Mouse (Mus musculus): ENCODE results near the gene Gtf2ird2.

Gene Gtf2ird2

DNA sequence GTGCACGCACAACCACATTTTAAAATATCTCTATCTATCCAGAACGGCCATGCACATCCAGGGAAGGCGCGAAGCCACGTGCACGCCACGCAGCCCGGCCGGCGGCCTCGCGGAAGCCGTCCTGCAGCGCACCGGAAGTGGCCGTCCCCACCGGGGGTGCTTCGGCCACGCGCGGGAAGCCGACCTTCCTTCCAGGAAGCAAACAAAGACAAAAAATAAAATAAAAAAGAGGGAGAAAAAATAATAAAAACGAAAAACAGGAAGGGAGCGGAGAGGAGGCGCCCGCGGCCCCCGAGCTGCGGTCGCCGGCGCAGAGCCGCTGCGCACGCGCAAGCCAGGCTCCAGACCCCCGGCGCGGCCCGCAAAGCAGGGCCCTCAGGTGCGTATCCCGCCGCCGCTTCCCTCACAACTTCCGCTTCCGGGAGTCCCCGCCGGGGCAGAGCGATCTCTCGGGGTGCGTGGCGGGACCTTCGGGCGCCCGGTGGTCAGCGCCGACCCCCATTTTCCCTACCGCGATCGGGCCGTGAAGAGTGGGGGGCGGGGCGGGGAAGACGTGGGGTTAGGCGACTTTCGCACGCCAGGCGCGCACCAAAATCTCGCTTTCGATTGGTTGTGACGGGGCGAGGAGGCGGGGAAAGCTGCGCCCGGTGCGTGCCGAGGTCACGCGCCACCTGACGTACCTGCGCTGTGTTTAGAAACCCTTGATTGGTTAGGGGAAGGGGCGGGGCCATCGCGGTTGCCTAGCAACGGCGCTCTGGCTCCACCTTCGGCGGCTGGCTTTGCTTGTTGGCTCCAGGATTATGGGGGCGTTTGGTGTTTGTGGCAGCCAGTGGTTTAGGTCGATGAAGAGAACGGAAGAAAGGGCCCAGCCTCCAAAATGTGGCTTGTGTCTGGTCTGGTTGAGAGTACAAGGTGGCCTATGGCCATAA lies at the start of gene Gtf2ird2:
Gene Gtf2ird2 (plus strand): TSS at position 140 of the 929 bp plus-strand sequence.
- peak; percentile 99 for DNase-seq

DNA sequence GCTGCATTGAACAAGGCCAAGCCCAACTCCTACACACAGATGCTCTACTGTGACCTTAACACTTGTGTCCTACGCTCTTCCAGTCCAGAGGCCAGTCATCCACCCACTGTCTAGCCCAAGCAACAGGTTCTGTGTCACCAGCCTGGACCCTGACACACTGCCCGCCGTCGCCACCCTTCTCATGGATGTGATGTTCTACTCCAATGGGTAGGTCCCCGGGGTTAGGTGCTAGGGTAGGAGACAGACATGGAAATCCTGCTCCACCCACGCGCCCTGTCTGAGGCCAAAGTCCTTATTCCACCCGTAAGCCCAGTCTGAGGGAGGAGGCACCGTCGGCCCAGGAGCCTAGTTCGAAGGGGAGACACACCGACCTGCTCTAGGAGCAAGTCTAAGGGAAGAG lies 47.8 kb upstream of the Gtf2ird2 start:
- DNase-seq, result no peak

DNA sequence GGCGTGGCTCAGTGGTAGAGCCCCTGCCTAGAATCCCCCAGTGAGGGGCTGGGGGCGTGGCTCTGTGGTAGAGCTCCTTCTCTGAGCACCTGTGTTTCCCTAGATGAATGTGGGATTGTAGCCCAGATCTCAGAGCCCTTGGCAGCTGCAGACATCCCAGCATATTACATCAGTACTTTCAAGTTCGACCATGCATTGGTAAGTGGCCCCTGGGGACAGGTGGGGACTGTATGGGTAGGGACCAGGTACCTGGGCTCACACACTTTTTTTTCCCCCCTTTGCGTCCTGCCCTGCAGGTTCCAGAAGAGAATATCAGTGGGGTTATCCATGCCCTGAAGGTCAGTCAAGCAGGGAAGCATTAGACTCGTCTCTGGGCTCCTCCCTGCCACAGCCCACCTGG lies 45.9 kb upstream of the Gtf2ird2 start:
- DNase-seq, result no peak

DNA sequence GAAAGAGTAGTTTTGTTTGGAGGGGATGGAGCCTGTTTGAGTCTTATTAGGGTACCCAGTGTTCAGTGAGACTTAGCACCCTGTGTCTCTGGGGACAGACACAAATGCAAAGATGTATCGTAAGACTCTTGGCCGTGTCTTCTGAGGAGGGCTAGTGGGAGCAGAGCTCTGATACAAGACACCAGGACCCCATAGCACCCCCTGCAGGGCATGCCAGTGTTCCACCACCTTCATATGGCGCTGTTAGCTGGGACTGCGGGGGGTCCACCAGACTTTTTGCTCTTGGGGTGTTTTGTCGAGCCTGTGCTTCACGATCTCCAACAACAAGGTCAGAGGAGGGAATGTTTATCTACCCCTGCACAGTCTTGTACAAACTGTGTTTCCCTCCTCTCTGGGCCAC lies 44.4 kb upstream of the Gtf2ird2 start:
- DNase-seq, result no peak

DNA sequence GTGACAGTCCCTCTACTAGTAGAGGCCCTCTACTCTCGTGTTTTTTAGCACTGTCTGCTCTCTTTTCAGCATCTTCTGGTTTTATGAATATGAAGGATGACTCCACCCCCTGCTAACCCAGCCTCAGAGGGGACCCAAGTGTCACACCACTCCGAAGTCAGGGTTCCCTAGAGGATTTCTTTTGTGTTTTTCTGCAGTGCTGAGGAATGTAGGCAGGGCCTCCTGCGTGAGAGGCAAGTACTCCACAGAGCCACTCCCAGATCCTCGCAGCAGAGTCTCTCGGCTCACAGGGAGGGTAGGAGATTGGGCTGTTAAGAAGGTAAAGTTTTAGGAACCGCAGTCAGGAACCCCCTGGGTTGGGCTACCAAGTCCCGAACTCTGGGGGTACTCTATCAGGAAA lies 42.6 kb upstream of the Gtf2ird2 start:
- peak; percentile 22 for DNase-seq

DNA sequence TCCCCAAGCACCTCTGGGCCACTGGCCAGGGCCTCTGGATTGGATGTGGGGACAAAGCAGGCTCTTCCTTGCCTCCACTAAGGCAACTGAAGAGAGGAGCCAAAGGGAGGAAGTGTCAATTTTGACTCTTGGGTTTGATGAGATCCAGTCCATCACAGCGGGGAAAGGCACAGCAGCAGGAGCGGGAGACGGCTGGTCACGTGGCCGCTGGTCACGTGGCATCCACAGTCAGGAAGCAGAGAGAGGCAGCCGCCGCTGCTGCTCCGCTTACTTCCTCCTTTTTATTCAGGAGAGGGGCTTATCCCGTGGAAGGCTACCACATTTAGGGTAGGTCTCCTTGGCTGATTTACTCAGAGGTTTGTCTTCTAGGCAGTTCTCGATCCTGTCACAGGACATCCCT lies 41.4 kb upstream of the Gtf2ird2 start:
- DNase-seq, result no peak

DNA sequence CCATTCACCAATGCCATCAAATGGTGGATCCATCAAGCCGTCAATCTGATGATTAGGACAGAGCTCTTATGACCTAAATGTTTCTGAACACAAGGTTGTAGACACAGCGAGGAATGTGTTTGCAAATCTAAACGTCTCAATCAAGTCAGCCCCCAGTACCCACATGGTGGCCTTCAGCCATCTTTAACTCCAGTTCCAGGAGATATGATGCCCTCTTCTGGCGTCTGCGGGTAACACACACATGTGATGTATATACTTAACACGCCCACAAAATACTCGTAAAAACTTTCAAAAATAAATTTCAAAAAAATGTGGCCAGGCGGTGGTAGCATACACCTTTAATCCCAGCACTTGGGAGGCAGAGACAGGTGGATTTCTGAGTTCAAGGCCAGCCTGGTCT lies 38.8 kb upstream of the Gtf2ird2 start:
- no peak for DNase-seq

DNA sequence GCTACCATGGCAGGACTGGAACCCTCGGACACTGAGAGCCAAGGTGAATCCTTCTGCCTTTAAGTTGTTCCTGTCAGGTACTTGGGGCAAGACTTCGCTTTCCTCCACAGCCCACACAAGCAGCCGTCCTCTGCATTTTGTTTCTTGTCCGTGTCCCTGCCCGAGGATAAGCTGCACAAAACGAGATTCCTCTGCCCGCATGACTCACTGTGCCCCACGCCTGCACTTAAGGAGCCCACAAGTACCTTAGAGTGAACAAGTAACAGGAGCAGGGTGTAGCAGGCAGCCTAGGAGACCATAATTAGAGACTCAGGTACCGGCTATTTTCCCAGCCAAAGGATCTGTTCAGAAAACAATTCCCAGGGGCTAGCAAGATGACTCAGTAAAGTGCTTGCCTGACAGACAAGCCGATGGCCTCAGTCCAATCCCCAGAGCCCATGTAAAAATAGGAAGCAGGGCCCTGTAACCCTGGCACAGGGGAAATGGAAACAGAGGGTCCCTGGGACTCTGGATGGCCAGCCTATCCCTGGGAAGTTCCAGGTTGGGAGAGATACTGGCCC lies 36.5 kb upstream of the Gtf2ird2 start:
- peak; percentile 79 for DNase-seq

DNA sequence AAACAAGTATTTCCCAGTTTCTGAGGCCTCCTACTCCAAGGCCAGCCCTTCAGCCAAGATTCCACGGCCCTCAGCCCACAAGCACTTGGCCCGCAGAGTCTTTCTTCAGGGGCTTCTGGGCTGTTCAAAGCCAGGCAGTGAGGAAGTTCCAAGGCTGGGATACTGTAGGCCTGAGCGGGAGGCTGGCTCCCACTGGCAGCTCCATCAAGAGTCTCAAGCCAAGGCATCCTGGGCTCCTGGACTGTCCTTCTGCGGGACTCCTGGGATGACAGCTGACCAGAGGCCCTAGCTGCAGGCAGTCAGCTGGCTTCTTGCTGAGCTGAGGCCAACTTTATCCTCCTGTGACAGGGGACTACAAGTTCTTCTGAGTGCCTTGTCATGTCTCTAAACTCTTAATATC lies 35.7 kb upstream of the Gtf2ird2 start:
- DNase-seq, result no peak

DNA sequence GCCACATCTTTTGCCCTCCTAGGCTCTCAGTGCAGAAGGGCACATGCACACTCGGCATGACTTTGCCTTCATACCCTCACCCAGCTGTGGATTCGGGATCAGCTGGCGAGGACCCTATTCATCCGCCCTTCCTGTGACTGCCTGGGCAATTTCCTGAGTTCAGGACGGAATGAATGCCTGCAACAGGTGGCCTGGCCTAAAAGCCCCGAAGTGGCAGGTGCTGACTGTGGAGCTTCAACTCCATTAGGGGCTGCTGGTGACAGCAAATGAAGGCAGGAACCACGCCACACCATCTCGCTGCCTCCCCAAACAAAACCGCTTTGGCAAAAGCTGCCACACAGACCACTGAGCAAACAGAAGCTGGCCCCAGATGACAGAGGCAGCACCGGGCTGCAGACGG lies 31.9 kb upstream of the Gtf2ird2 start:
- no peak for DNase-seq

DNA sequence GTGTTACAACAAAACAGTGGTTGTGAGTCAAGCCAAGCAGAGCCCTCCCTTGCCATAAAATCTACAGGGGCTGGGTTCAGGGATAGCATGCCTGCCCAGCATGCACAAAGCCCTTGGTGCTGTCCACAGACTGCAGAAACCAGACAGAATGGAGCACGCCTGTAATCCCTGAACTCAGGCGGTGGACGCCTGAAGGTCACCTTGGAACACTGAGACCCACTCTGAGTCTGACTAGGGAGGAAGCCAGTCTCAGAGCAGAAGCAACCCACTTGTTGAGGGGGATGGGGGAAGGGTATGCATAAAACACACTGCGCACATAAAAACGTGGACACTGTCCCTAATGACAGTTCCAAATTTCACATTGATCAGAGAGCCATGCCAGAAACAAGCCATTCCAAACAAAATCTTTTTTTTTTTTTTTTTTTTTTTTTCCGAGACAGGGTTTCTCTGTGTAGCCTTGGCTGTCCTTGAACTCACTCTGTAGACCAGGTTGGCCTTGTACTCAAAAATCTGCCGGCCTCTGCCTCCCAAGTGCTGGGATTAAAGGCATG lies 27.8 kb upstream of the Gtf2ird2 start:
- no peak for DNase-seq

DNA sequence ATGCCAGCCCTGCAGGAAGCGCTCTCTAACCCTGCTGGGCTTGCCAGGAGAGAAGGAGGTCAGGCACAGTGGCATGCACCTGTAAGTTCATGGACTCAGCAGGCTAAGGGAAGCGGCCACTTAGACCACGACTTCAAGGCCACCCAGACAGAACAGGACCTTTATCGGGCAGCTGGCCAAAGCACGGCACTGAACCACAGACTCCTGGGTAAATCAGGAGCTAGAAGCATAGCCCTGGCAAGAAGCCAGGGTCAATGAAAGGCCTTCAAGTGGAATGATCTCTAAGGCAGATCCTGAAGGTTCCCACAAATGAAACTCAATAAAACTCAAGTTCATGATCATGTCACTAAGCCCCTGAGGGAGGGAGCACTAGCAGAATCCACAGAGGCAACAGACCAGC lies 19.1 kb upstream of the Gtf2ird2 start:
- DNase-seq, result peak; percentile 35

DNA sequence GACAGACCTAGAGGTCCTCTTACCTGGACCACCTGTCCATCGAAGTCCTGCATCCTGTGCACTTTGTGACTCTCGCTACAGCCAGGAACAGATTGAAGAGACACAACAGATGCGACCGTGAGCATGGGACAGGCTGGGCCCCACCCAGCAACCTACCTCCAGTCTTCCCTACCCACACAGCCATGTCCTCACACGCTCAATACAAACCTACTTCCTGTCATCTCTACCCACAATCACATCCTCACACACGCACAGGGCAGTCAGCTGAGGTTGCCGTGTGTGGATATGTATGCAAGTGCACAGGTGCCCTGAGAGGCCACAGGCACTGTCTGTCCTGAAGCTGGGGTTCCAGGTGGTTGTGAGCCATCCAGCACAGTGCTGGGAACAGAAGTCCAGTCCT lies 17.2 kb upstream of the Gtf2ird2 start:
- DNase-seq, result no peak

DNA sequence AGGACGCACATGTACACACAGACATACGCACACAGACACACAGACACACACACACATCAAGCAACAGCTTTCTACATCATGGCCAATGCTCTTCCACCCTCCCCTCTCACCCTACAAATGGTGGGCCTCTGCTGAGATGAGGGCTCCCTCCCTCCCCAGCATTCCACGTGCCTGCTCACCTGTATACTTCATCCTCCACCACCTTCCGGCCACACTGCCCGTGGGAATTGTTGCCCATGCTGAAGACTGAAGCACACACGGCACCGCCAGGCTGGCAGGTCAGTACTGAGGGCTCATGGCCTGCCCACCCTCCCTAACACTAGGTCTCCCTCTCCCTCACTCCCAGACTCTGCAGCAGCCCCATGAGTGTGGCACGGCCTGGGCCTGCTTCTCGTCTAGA lies 15.8 kb upstream of the Gtf2ird2 start:
- DNase-seq, result no peak

DNA sequence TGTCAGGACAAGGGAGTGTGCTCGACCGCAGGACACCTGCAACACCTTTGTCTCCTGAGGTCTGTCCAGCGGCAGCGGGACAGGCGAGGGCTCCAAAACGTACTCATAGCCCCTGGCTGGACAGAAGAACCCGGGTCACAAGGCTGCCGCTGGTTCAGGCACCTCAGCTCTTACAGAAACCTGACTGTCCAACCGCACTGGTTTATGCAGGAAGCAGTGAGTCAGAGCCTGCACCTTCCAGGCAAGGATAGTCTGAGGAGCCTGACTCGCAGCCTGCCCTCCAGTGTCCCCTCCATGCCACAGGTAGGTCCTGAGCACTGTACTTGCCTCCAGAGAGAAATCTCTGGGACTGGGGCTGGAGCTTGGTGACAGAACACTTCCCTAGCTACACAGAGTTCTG lies 14.6 kb upstream of the Gtf2ird2 start:
- DNase-seq, result no peak

DNA sequence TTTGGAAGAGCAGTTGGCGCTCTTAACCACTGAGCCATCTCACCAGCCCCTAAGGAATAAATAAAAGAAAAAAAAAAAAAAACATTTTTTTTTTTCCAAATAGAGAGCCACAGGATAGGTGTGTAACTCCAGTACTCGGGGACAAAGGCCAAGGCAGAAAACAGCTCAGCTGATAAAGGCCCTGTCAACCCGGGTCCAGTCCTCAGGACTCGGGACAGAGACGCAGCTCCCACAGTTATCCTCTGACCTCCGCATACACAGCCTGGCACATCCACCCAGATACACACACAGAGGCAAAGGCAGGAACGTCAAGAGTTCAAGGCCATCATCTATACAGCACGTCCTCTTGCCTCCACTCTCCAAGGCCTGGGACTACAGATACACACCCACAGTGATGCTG lies 13.7 kb upstream of the Gtf2ird2 start:
- no peak for DNase-seq

DNA sequence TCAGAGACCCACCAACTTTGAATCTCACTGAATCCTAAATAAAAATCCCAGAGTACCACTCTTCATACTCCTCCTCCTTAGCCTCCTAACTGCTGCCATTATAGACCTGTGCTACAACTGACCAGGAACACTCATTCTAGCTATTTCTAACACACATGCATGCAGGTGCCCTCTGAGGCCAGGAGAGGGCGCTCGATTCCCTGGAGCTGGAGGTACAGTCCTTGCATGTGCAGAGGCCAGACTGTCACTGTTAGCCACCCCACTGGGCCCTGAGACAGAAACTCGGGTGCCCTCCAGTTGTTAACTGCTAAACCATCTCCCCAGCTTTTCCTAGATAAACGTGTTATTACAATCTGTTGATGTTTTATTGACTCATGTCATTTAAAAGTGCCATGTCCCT lies 10.6 kb upstream of the Gtf2ird2 start:
- peak; percentile 43 for DNase-seq

DNA sequence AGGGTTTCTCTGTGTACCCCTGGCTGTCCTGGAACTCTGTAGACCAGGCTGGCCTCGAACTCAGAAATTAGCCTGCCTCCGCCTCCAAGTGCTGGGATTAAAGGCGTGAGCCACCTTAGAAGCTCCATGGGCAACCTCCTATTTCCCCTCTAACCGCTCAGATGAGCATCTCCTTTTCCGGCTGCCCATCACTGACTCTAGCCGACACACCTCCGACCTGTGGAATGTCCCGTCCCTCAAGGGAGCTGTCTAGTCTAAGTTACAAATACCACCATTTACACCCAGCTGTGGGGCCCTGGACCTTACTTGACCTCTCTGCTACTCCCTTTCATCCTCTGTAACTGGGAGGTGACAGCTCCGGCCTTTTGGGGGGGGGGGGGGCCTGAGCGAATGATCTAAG lies 8.1 kb upstream of the Gtf2ird2 start:
- no peak for DNase-seq

DNA sequence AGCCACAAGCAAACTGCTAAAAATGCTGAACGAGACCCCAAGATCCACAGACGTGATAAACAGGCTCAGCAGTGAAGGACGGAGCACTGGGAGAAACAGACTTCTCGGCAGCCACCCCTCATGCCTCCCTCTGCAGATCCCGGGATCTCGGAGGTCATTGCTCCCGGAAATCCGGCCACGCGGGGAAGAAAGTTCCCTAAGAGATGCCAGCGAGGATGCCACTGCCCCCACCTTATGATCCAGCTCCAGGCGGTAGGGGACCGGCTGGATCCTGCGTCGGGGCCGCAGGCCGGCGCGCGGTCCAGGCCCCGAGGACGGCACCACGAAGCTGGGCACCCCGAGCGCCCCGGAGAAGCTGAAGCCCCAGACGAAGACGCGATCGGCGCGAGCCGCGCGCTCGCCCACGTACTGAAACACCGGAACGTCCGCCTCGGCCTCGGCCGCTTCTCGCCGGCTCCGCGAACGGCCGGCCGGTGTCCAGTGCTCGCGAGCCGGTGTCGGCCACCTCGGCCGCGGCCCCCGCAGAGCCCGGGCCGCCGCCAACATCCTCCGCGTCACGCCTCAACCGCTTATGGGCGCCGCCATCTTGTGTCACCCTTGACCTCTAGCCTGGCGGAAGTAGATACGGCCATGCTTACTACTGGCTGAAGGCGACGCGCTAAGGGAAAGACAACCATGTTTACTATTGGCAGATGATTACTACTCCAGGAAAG lies 7.5 kb upstream of the Gtf2ird2 start, which contains the start of gene Rcc1l:
Gene Rcc1l (minus strand): TSS at position 606 of the 713 bp plus-strand sequence.
- DNase-seq, result peak; percentile 92

DNA sequence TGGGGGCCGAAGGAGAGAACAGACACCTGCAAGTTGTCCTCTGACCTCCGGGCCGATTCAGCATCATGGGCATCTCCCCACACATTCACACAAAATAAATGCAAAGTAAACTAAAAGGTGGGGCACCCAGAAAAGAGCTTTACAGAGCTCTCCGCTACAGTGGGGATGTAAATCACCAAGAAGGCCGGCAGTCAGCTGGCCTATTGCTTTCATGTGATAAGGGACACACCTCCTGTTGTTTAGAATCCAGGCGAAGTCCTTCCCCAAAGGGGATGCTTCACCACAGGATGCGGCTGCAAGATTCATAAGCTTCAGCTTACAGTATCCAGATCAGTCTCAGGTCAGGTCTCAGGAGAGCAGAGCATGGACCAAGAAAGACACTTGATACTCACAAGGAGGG lies 5.3 kb upstream of the Gtf2ird2 start:
- DNase-seq, result no peak

DNA sequence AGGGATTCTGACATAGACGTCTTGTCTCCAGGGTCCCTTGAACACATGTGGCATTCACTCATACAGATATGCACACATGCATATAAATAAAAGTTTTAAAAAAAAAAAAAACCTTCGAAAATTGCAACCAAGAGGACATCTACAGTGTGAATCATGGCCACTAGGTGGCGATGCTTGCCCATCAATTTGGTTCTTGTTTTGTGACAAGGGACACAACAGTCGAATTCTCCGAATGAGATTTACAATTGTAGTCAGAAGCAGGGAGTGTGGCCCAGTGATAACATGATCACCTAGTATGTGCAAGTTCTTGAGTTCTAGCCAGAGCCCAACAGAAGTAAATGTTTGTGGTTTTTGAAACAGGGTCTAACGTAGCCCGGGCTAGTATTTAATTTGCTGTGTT lies 3.9 kb upstream of the Gtf2ird2 start:
- DNase-seq, result peak; percentile 95

DNA sequence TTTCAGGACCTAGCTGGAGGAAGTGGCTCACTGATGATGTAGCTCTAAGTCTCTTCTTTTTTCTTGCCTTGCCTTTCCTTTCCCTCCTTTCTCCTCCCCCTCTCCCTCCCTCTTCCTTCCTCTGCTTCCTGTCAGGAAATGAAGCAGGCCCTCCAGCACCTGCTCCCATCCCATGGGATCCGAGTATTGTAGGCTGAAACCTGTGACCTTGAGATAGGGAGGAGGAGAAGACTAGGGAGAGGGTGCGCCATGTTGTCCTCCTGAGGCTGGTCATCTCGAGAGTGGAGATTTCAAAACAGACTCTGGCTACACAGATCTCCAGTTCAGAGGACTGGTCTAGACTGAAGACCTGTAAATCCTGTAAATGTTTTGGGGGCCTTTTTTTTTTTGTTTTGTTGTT lies 1.6 kb upstream of the Gtf2ird2 start:
- DNase-seq, result no peak

DNA sequence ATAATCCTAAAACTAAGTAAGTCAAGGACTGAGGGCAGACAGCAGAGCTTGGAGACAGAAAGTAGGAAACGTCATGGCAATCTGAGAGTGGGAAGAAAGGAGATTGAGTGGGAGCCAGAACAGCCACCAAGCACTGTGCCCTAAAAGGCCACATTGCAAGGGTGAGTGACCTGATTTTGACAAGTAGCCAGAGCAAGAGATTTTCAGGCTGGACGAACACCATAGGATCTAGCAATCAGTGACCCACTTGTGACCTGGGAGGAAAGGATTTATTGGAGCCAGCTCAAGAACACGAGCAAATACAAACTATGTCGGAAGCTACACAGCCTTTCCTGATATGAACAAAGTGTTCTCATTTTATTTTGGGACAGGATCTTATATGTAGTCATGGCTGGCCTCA lies 1.1 kb upstream of the Gtf2ird2 start:
- peak; percentile 76 for DNase-seq

DNA sequence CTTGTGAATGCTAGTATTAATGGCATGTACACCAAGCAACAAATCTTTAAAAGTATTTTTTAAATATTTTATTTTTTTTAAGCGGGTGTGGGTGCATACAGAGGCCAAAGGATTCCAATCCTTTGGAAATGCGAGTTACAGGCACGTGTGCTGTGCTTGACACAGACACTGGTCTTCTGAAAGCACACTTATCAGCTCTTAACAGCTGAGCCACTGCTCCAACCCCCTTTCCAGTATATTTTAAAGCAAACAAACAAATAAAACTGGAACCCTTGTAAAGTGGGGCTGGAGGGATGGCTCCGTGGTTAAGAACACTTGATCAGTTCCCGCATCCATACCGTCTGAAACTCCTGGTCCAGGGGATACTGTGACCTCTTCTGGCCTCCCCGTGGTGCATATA lies 657 bp upstream of the Gtf2ird2 start:
- no peak for DNase-seq

Data from lung, postnatal 36 days (tissue).